Mouse (Mus musculus) left cerebral cortex, postnatal 36 days (tissue): ENCODE results near the gene Gm5475. TPM values are rescaled to one million over a fixed set of nuclear protein-coding genes. Genes with fewer than 3 reads are reported as not detected.

Source experiments
- DNase-seq, 2 experiments: peaks; one replicate each; pipeline ENCODE4 v3.0.0; 2021 to 2022; ENCODE audit warnings: low spot score in 2 of 2, mixed read lengths in 1 of 2
- intact Hi-C: fragments of 180-260 bp; cut with DNase I; formaldehyde crosslinking; loops from one replicate; pipeline ENCODE4 v1.15.1; 2025
- total RNA-seq, 2 experiments: library from RNA; stranded (reverse); gene quantifications; 2 replicates each; pipeline ENCODE4 v1.2.3; 2021

Gm5475 gene
- total RNA-seq, 2 experiments from 2014 or later = not detected

- intact Hi-C loops = no loop called here
Observed at GRCm38 (mm10) chr15:100410918-100411672, 10.9 kb upstream of the Gm5475 start.

GRCm38 (mm10) chr15:100411731-100412130 lies 10.2 kb upstream of the Gm5475 start:
- intact Hi-C loops = no loop called here
- no peak for DNase-seq

More at GRCm38 (mm10) chr15:100410918-100411672, 10.9 kb upstream of the Gm5475 start:
- no peak for DNase-seq

GRCm38 (mm10) chr15:100413306-100413705 lies 8.6 kb upstream of the Gm5475 start:
- intact Hi-C loops = no loop called here
- no peak for DNase-seq

GRCm38 (mm10) chr15:100414011-100414410 lies 7.9 kb upstream of the Gm5475 start:
- intact Hi-C loops = no loop called here

GRCm38 (mm10) chr15:100414942-100415341 lies 7.0 kb upstream of the Gm5475 start:
- intact Hi-C loops = no loop called here
- no peak for DNase-seq

More at GRCm38 (mm10) chr15:100414011-100414410, 7.9 kb upstream of the Gm5475 start:
- DNase-seq = no peak

- no peak for DNase-seq
- intact Hi-C loops = no loop called here
Observed at GRCm38 (mm10) chr15:100415684-100416083, 6.3 kb upstream of the Gm5475 start.

- intact Hi-C loops = no loop called here
- DNase-seq = no peak
Observed at GRCm38 (mm10) chr15:100417854-100418450, 4.0 kb upstream of the Gm5475 start.

- no peak for DNase-seq
- intact Hi-C loops = no loop called here
Observed at GRCm38 (mm10) chr15:100419311-100419710, 2.6 kb upstream of the Gm5475 start.

- no peak for DNase-seq
- intact Hi-C loops = no loop called here
Observed at GRCm38 (mm10) chr15:100419901-100420745, 1.8 kb upstream of the Gm5475 start.

- no peak for DNase-seq
- intact Hi-C loops = no loop called here
Observed at GRCm38 (mm10) chr15:100421059-100421757, 739 bp upstream of the Gm5475 start.

- no peak for DNase-seq
- intact Hi-C loops = no loop called here
Observed at GRCm38 (mm10) chr15:100422476-100422875, 529 bp downstream of the Gm5475 start.

- intact Hi-C loops = loop anchor here (1.0 kb wide), 1 partner anchor 20 kb away; no protein-coding TSS in a partner anchor
- DNase-seq = peak; percentile 96 to 97
Observed at GRCm38 (mm10) chr15:100422899-100423860, 1.2 kb downstream of the Gm5475 start.

- DNase-seq = no peak
- intact Hi-C loops = loop anchor here (1.0 kb wide), 1 partner anchor 19 kb away; no protein-coding TSS in a partner anchor
Observed at GRCm38 (mm10) chr15:100423916-100424315, 2.0 kb downstream of the Gm5475 start.

GRCm38 (mm10) chr15:100424396-100425122 lies 2.6 kb downstream of the Gm5475 start, which contains the start of gene Slc11a2:
Gene Slc11a2, minus strand, starts transcription at chr15:100425072.
- intact Hi-C loops = no loop called here
- no peak for DNase-seq

- intact Hi-C loops = no loop called here
- DNase-seq = no peak
Observed at GRCm38 (mm10) chr15:100428296-100428905, 6.5 kb downstream of the Gm5475 start.

GRCm38 (mm10) chr15:100429959-100430565 lies 8.1 kb downstream of the Gm5475 start:
- no peak for DNase-seq
- intact Hi-C loops = no loop called here

- intact Hi-C loops = no loop called here
- DNase-seq = no peak
Observed at GRCm38 (mm10) chr15:100433234-100433633, 11.3 kb downstream of the Gm5475 start.
